Mouse (Mus musculus) forebrain, embryonic 11.5 days (tissue): Measurements from ENCODE around the gene Cenpt. TPM values are rescaled to one million over a fixed set of nuclear protein-coding genes. Genes with fewer than 3 reads are reported as not detected.

Experiments
- ATAC-seq: fragments of 200-750 bp; cut with Nextera tagmentation; replicated peaks from 2 replicates; pipeline ENCODE4 v1.8.0; 2017; ENCODE audit warnings: moderate TSS enrichment; ENCODE audit not compliant: low FRiP score
- DNase-seq: peaks from one replicate; pipeline ENCODE4 v3.0.0-alpha.2; 2017; ENCODE audit warnings: low spot score
- H3K27ac ChIP-seq: fragments of 300-500 bp; sonication (generic); 2 replicates; pipeline ENCODE4 v1.5.1; 2014; ENCODE audit warnings: low read depth, low read length
- H3K27me3 ChIP-seq: fragments of 300-500 bp; sonication (generic); 2 replicates; pipeline ENCODE4 v1.6.1; 2014; ENCODE audit warnings: mild to moderate bottlenecking, low read length, mixed read lengths; ENCODE audit not compliant: control insufficient read depth, insufficient read depth
- H3K36me3 ChIP-seq: fragments of 300-500 bp; sonication (generic); 2 replicates; pipeline ENCODE4 v1.6.1; 2014; ENCODE audit warnings: mild to moderate bottlenecking, low read length, moderate library complexity, mixed read lengths; ENCODE audit not compliant: control insufficient read depth, insufficient read depth
- H3K4me1 ChIP-seq: fragments of 300-500 bp; sonication (generic); replicated peaks from 2 replicates; pipeline ENCODE4 v1.6.1; 2014; ENCODE audit warnings: low read length, mixed read lengths; ENCODE audit not compliant: control insufficient read depth, insufficient read depth
- H3K4me2 ChIP-seq: fragments of 300-500 bp; sonication (generic); 2 replicates; pipeline ENCODE4 v1.6.1; 2014; ENCODE audit warnings: low read depth, mild to moderate bottlenecking, low read length, moderate library complexity, mixed read lengths; ENCODE audit not compliant: severe bottlenecking
- H3K4me3 ChIP-seq: fragments of 300-500 bp; sonication (generic); 2 replicates; pipeline ENCODE4 v1.5.1; 2014; ENCODE audit warnings: low read depth, low read length
- H3K9ac ChIP-seq: fragments of 300-500 bp; sonication (generic); 2 replicates; pipeline ENCODE4 v1.6.1; 2014; ENCODE audit warnings: low read length
- H3K9me3 ChIP-seq: fragments of 300-500 bp; sonication (generic); 2 replicates; pipeline ENCODE4 v1.6.1; 2016; ENCODE audit warnings: low read length, mixed read lengths; ENCODE audit not compliant: control insufficient read depth
- WGBS: fragments of 180-500 bp; shearing (Covaris S2); extraction: QIAGEN DNeasy Blood & Tissue Kit; methylation state at CpG from one replicate; pipeline ENCODE4 v1.1.7; 2014; 5-methylcytosine and 5-hydroxymethylcytosine counted together
- polyA plus RNA-seq: library from polyadenylated mRNA; unstranded; fragments of >200 nt; fragmentation: Nextera tagmentation; extraction: Ambion mirVana; gene quantifications from 2 replicates; pipeline ENCODE4 v1.2.1, GENCODE M21; 2014

Gene Cenpt
- polyA plus RNA-seq, 1 experiment from 2014 or later: 59.7 TPM

DNA sequence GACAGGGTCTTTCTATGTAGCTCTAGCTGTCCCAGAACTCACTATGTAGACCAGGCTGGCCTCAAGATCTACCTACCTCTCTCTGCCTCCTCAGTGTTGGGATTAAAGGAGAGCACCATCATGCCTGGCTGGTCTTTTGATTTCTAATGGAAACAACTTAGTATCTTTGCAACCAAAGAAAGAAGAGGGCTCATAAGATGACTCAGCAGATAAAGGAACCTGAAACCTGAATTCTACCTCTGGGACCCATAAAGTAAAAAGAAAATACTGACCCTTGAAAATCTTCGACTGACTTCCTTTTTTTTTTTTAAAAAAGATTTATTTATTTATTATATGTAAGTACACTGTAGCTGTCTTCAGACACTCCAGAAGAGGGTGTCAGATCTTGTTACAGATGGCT is 47.1 kb downstream of the Cenpt start:
- H3K9me3 ChIP-seq: no peaks in the 10 kb centered on the region

DNA sequence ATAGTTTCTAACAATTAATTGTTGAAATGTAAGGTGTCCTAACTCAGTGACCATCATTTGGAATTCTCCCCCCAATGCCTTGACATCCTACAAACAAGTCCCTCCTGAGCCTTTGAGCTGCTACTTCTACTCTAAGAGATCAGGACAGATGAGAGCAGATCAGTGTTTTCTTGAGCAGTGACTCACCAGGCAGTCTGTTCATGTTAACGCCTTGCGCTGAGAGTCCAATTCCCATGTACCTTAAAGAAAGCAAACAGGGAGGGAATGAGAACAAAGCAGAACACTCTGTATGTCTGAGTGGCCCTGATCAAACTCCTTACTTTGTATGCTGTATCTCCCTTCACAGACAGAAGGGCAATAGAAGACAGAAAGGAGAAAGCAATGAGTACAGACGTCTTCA is 47.7 kb downstream of the Cenpt start:
- Histone ChIP-seq H3K27me3 (no peaks in the 10 kb centered on the region), H3K36me3 (no peaks in the 10 kb centered on the region), H3K27ac (no peak overlapping the region), H3K4me1 (no peaks in the 10 kb centered on the region), H3K4me2 (no peak overlapping the region), H3K4me3 (no peak overlapping the region), H3K9me3 (no peaks in the 10 kb centered on the region), H3K9ac (no peak overlapping the region)
- 86% methylated on average over 3 of the region's 3 CpGs for WGBS
- DNase-seq (no peak), ATAC-seq (no peak)

More for the DNA sequence above, 47.1 kb downstream of the Cenpt start:
- Histone ChIP-seq H3K9ac (no peak overlapping the region), H3K4me2 (no peak overlapping the region), H3K27me3 (no peaks in the 10 kb centered on the region), H3K4me3 (no peak overlapping the region), H3K4me1 (no peaks in the 10 kb centered on the region), H3K27ac (no peak overlapping the region), H3K36me3 (no peaks in the 10 kb centered on the region)
- 90% methylated on average over 1 of the region's 1 CpGs for WGBS
- DNase-seq (no peak), ATAC-seq (no peak)

DNA sequence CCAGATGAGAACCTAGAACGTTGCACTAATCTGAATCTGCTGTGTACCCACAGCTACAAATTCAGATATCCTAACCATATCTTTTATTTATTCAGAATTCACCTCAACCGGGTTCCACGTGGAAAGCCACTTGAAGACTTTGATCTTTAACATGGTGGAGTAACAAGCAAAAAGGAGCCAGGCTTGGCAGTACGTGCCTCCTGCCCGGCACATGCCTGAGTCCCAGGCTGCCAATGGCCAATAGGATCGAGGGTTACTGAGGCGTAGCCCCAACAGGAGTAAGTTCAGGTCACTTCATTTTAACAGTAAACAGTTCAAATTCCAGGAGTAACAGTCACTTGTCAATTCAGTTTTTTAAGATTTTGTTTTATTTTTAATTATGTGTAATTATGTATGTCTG is 48.3 kb downstream of the Cenpt start:
- no peak for ATAC-seq
- WGBS: 93% methylated on average over 7 of the region's 7 CpGs
- Histone ChIP-seq H3K36me3 (no peaks in the 10 kb centered on the region), H3K4me1 (no peaks in the 10 kb centered on the region), H3K4me3 (no peak overlapping the region), H3K27ac (no peak overlapping the region), H3K9me3 (no peaks in the 10 kb centered on the region), H3K27me3 (no peaks in the 10 kb centered on the region), H3K4me2 (no peak overlapping the region), H3K9ac (no peak overlapping the region)
- no peak for DNase-seq

DNA sequence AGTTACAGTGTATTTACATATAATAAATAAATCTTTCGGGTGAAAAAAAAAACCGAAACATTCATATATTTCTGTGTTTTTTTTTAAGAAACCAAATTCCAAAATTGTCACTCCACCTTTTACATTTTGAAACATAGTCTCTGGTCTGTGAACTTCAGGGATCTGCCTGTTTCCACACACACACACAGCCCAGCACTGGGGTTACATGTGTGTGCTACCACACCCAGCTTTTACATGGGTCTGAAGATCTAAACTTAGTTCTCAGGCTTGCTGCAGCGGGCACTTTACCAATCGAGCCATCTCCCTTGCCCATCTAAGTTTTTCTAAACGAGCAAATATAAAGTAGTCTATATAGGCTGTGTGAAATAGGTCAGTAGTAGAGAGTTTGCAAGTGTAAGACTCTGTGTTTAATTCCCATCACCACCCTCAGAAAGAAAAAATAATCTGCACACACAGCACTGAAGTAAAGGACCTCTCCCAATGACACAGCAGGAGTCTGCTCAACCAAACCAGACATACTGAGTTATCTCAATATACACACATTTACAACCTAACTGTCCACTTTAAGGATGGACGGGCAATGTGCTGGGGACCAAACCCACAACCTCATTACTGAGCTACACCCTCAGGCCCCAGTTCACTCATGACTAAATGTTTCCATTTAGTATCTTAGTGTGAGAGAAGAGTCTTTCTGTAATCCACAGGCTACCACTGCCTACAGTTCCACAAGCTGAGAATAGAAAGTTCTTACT is 51.7 kb downstream of the Cenpt start:
- H3K9ac ChIP-seq: no peak overlapping the region
- no peaks in the 10 kb centered on the region for H3K4me1 ChIP-seq
- H3K4me2 ChIP-seq: no peak overlapping the region
- H3K27me3 ChIP-seq: no peaks in the 10 kb centered on the region
- H3K9me3 ChIP-seq: no peaks in the 10 kb centered on the region
- no peak overlapping the region for H3K4me3 ChIP-seq
- WGBS: 92% methylated on average over 6 of the region's 6 CpGs
- DNase-seq (no peak), ATAC-seq (no peak)
- no peaks in the 10 kb centered on the region for H3K36me3 ChIP-seq
- H3K27ac ChIP-seq: no peak overlapping the region

DNA sequence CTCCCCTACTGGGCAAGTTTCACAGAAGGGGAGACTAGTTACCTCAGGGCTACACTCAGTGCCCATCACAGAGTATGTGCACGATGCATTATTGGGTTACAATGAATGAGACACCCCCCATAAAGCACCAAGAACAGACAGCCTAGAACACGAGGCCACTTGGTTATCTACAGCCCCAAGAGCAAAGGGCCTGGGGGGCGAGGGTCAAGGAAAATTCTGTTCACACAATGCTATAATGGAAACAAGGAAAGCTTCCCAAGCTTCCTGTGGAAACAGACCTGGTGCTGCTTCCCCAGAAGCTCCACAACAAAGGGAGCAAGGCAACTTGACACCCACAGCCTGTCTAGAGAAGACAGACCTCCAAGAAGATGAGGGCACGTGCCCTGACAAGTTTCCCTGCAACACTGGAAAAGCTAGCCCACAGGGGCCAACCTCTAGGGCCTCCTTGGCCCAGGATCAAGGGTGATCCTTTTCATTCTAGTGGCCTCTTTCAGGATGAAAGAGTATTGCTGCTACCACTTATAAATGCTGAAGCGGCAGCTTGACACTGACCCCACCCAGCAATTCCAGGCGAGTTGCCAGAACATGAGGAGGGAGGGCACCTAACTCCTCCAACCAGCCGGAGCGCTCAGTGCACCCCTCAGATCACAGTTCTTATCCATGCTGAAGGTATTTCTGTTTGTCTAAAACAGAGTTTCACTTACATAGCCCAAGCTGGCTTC is 53.8 kb downstream of the Cenpt start:
- H3K4me1 ChIP-seq: no peaks in the 10 kb centered on the region
- H3K36me3 ChIP-seq: no peaks in the 10 kb centered on the region
- no peak for DNase-seq

DNA sequence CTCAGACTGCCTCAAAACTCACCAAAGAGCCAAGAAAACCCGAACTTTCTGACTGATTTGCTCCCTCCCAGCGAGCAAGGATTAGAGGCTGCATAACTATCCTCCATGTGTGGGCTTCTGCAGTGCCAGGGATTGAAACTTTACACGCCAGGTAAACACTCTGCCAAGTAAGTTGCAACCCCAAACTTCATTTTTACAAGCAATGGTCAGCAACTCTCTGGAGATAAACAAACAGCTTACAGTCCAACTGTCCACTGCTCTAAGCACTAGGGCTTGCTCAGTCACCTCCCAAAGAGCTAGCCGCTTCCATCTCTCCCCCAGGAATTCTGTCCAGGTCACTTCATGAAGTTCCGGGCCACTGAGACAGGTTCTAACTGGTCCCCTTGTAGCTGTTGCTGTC is 54.7 kb downstream of the Cenpt start:
- H3K27ac ChIP-seq: no peak overlapping the region
- H3K9me3 ChIP-seq: no peaks in the 10 kb centered on the region
- no peaks in the 10 kb centered on the region for H3K27me3 ChIP-seq
- no peaks in the 10 kb centered on the region for H3K36me3 ChIP-seq
- DNase-seq (no peak), ATAC-seq (no peak)
- no peak overlapping the region for H3K9ac ChIP-seq
- no peak overlapping the region for H3K4me3 ChIP-seq
- H3K4me1 ChIP-seq: no peaks in the 10 kb centered on the region
- 95% methylated on average over 5 of the region's 5 CpGs for WGBS
- no peak overlapping the region for H3K4me2 ChIP-seq

More for the DNA sequence above, 53.8 kb downstream of the Cenpt start:
- Histone ChIP-seq H3K9me3 (no peaks in the 10 kb centered on the region), H3K27me3 (no peaks in the 10 kb centered on the region), H3K9ac (no peak overlapping the region), H3K4me3 (no peak overlapping the region), H3K27ac (no peak overlapping the region), H3K4me2 (no peak overlapping the region)
- ATAC-seq: no peak
- 79% methylated on average over 8 of the region's 8 CpGs for WGBS

DNA sequence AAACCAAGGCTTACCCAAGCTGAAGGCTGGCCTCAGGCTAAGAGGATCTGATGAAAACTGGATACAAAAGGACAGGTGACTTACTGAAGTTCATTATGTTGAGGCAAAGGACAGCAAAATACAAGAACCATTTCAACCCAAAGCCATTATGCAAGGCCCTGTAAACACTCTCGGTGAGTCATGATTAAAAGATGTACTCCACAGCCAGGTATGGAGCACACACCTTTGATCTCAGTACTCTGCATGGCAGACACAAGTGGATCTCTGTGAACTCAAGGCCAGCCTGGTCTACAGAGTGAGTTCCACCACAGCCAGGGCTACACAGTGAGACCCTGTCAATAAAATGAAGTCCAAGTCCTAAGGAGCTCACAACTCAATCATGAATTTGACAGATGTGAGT is 57.3 kb downstream of the Cenpt start:
- 97% methylated on average over 1 of the region's 1 CpGs for WGBS
- H3K9ac ChIP-seq: no peak overlapping the region
- H3K27me3 ChIP-seq: no peaks in the 10 kb centered on the region
- no peaks in the 10 kb centered on the region for H3K9me3 ChIP-seq
- no peaks in the 10 kb centered on the region for H3K4me1 ChIP-seq
- no peak overlapping the region for H3K27ac ChIP-seq
- no peak overlapping the region for H3K4me2 ChIP-seq
- H3K4me3 ChIP-seq: no peak overlapping the region
- H3K36me3 ChIP-seq: no peaks in the 10 kb centered on the region
- no peak for DNase-seq
- no peak for ATAC-seq
